Mouse (Mus musculus) spleen, adult 2 months (tissue): ENCODE data around the gene Tspan32. TPM values are rescaled to one million over a fixed set of nuclear protein-coding genes. Genes with fewer than 3 reads are reported as not detected.
A peak's percentile ranks its signal among the peaks of the same experiment; 100 is the strongest.

ENCODE experiments used
- DNase-seq, 2 experiments: peaks; one replicate each; pipeline versions ENCODE4 v3.0.0 to v3.0.0-alpha.2; 2012 to 2021; ENCODE audit warnings: low spot score in 2 of 2, low read depth in 1 of 2
- H3K27ac ChIP-seq: fragments of 200-500 bp; 2 replicates; pipeline ENCODE4 v1.5.1; 2012; ENCODE audit warnings: low read length, inconsistent platforms; ENCODE audit not compliant: insufficient read depth
- H3K27me3 ChIP-seq: fragments of 200-500 bp; 2 replicates; pipeline ENCODE4 v1.6.1; 2012; ENCODE audit warnings: mild to moderate bottlenecking, moderate library complexity, low read length, inconsistent platforms; ENCODE audit not compliant: control insufficient read depth, insufficient read depth
- H3K36me3 ChIP-seq: fragments of 200-500 bp; 2 replicates; pipeline ENCODE4 v1.6.1; 2012; ENCODE audit warnings: mild to moderate bottlenecking, low read length, inconsistent platforms; ENCODE audit not compliant: control insufficient read depth, insufficient read depth
- H3K4me1 ChIP-seq: fragments of 200-500 bp; 2 replicates; pipeline ENCODE4 v1.6.1; 2011; ENCODE audit warnings: inconsistent platforms; ENCODE audit not compliant: control insufficient read depth, insufficient read depth, insufficient read length
- H3K4me3 ChIP-seq: fragments of 200-500 bp; 2 replicates; pipeline ENCODE4 v1.5.1; 2011; ENCODE audit warnings: mild to moderate bottlenecking, inconsistent platforms; ENCODE audit not compliant: insufficient read depth, insufficient read length; ENCODE audit errors: extremely low read depth
- CTCF ChIP-seq: fragments of 200-500 bp; IDR thresholded peaks from 2 replicates; pipeline ENCODE4 v1.5.1; 2011; ENCODE audit warnings: mild to moderate bottlenecking, inconsistent platforms; ENCODE audit not compliant: insufficient read depth, insufficient read length, insufficient replicate concordance; ENCODE audit errors: extremely low read depth
- POLR2A ChIP-seq: fragments of 200-500 bp; IDR thresholded peaks from 2 replicates; pipeline ENCODE4 v1.6.1; 2011; ENCODE audit warnings: low read depth, low read length, inconsistent platforms
- WGBS: fragments of 180-500 bp; shearing (Covaris S2); methylation state at CpG from one replicate; pipeline ENCODE4 v1.1.7; 2018; 5-methylcytosine and 5-hydroxymethylcytosine counted together
- polyA plus RNA-seq: library from polyadenylated mRNA; depleted of rRNA; stranded (reverse); fragments of >200 nt; gene quantifications from 2 replicates; pipeline ENCODE4 v1.2.3, GENCODE M21; 2012

Tspan32 gene
- polyA plus RNA-seq, 1 experiment, result 89.4 TPM

DNA sequence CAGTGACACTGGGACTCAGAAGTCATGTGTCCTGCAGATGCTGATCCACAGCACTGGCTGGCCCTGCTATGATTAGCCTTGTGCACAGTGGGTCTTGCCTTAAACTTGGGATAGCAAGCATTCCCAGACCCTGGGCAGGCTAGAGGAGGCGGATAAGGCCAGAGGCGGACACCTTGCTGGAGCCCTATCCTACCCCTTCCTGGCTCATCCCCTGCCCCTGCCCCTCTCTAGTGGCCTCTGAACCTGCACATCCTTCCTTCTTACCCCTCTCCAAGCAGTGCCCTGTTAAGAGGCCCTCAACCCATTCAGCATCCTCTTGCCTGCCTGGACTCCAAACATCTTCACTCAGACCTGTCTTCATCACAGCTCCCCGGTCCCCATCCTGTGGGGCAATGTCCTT, 35.7 kb downstream of the Tspan32 start:
- Histone ChIP-seq H3K27ac (no peak overlapping the region), H3K4me1 (peaks cover 35% of the 10 kb centered on the region; the same call in 1 of the 2 replicates), H3K4me3 (no peak overlapping the region), H3K36me3 (no peaks in the 10 kb centered on the region), H3K27me3 (no peaks in the 10 kb centered on the region)
- 94% methylated on average over 3 of the region's 3 CpGs for WGBS
- TF ChIP-seq CTCF (no peak), POLR2A (no peak)
- DNase-seq, result no peak

DNA sequence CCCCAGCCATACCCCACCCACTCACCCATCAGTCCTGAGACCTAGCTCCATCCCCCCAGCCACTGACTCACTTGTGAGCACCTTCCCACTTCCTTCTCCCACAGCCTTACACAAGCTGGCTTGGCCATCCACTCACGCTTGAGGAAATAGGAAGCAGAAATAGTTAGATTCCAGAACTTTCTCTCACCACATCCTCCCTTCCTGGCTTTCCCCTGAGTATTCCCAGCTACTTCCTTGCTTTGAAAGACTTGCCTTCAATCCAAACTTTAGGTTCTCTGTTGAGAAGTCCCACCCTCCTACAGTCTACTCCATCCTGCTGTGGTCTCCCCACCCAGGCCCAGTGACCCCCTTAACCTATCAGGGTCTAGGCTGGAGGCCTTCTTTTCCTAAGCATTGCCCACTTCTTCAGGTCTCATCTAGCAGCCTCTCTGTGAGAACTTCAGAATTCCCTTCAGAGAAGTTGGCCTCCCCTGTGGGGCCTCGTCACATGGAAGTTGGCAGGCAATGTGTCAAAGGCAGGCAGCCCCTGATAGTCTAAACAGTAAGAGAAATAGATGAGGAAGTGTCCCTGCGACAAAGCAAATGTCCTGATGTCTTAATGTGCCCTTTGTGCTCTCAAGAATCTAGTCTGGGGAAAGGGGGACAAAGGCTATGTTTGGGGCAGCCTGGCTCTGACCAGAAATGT, 36.4 kb downstream of the Tspan32 start:
- Histone ChIP-seq H3K27me3 (no peaks in the 10 kb centered on the region), H3K36me3 (no peaks in the 10 kb centered on the region), H3K27ac (no peak overlapping the region), H3K4me1 (peaks cover 38% of the 10 kb centered on the region; the same call in 1 of the 2 replicates), H3K4me3 (no peak overlapping the region)
- DNase-seq, result no peak
- no peak for TF ChIP-seq POLR2A
- no peak for TF ChIP-seq CTCF
- 71% methylated on average over 3 of the region's 3 CpGs for WGBS

DNA sequence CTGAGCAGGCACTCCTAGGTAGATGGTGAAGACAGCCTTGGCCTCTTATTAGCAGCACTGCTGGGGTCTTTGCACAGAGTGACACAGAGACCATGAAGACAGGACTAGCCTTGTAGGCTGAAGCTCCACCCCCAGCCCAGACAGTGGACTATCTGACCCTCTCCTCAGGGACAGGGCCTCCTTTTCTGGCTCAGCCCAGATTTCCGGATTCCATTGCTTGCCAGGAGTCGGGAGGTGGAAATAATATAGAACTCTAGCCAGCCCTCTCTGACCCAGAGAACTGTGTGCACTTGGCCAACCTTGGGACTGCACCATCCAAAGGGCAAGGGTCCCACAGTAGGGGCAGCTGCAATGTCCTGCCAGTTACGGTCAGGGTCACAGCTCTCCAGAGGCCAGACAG, 37.2 kb downstream of the Tspan32 start:
- no peak for DNase-seq
- no peak for TF ChIP-seq POLR2A
- no peak for TF ChIP-seq CTCF
- Histone ChIP-seq H3K27ac (0 out of 2 replicates have a peak overlapping the region, but pooled peaks have one; percentile 30), H3K36me3 (no peaks in the 10 kb centered on the region), H3K27me3 (no peaks in the 10 kb centered on the region), H3K4me3 (no peak overlapping the region), H3K4me1 (peaks cover 37% of the 10 kb centered on the region; the same call in 1 of the 2 replicates)
- 84% methylated on average over 3 of the region's 3 CpGs for WGBS

DNA sequence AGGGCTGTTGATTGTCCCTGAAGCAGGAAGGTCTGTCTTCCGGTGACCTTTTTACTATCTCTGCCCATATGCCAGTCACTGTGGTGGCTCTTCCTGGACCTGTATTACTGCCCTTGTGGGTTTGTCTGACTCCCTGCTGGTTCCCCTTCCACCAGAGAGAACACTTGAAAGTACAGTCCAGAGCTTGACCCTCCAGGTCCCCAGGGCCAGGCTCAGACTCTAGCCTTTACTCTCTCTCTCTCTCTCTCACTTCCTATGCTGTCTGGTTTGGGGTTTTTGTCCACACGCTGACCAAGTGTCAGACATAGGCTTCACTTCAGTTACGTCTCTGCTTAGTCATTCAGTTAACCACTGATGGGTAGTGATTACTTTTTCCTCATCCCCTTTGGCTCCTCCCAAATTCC, 38.1 kb downstream of the Tspan32 start:
- H3K4me3 ChIP-seq, result no peak overlapping the region
- 33% methylated on average over 3 of the region's 3 CpGs for WGBS
- H3K36me3 ChIP-seq, result no peaks in the 10 kb centered on the region
- TF ChIP-seq POLR2A (no peak), CTCF (no peak)
- H3K4me1 ChIP-seq, result peaks cover 31% of the 10 kb centered on the region; the same call in 1 of the 2 replicates
- no peak for DNase-seq
- H3K27me3 ChIP-seq, result no peaks in the 10 kb centered on the region
- peak overlapping the region; percentile 30; the same call in 1 of the 2 replicates for H3K27ac ChIP-seq

DNA sequence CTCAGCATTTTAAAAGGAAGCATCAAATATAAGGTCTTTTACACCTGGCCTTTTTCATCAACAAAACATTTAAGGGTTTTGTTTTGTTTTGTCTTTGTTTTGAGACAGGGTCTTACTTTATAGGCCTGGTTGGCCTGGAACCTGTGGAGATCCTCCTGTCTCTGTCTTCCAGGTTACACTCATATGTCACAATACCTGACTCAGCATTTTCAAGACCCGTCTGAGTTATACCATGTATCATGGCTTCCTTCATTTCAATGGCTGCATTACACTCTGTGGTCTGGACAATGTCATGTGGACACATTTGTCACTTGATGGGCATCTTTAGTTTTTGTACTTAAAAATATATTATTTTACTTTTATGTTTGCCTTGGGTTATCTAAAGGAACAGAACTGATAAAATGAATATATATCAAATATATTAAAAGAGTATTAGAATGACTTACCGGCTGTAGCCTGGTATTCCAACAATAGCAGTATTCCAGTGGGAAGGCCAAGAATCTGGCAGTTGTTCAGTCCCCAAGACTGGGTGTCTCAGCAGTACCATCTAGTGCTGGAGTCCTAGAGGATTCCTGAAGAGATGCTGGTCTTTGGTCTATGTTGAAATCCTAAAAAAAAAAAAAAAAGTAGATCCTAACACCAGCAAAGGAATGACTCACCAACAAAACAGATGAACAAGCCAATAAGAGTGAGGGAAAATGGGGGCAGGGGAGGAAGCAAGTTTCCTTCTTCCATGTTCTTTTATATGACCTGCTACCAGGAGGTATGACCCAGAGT, 39.4 kb downstream of the Tspan32 start:
- Histone ChIP-seq H3K36me3 (no peaks in the 10 kb centered on the region), H3K27ac (no peak overlapping the region), H3K27me3 (no peaks in the 10 kb centered on the region), H3K4me3 (no peak overlapping the region), H3K4me1 (peaks cover 24% of the 10 kb centered on the region; the same call in 1 of the 2 replicates)
- no peak for DNase-seq
- TF ChIP-seq CTCF (no peak), POLR2A (no peak)
- 82% methylated on average over 2 of the region's 2 CpGs for WGBS

DNA sequence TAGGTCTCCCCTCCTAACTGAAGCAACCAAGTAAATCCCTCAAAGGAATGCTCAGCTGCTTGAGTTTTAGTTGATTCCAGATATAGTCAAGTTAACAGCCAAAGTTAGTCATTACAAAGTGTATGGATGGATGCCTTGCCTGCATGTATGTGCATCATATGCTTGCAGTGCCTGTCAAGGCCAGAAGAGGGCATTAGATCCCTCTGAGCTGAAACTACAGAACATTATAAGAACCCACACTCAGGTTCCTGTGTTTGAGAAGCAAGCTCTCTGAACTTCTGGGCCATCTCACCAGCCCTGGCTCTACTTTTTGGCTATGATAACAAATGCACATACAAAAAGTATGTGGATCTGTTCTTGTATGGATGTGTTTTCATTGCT, 40.0 kb downstream of the Tspan32 start:
- Histone ChIP-seq H3K4me3 (no peak overlapping the region), H3K36me3 (no peaks in the 10 kb centered on the region), H3K4me1 (peaks cover 24% of the 10 kb centered on the region; the same call in 1 of the 2 replicates), H3K27me3 (no peaks in the 10 kb centered on the region), H3K27ac (no peak overlapping the region)
- TF ChIP-seq CTCF (no peak), POLR2A (no peak)
- DNase-seq, result no peak

DNA sequence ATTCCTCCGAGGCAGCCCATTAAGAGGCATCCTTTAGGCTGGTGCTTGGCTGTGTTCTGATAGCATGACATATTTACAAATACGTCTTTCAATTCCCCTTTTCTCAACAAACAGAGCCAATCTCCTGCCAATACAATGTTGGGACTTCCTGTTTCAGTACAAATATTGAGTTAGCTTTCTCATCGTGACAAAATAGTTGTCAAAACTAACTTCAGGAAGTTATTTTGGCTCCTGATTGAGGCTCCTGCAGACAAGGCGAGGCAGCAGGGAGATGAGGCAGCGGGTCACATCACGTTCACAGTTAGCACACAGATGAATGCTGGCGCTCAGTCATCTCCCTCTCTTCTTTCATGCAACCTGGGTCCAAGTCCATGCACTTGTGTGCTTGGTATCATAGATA, 41.5 kb downstream of the Tspan32 start:
- no peak for TF ChIP-seq CTCF

More for the DNA sequence above, 41.5 kb downstream of the Tspan32 start:
- Histone ChIP-seq H3K4me1 (peaks cover 26% of the 10 kb centered on the region; the same call in 1 of the 2 replicates), H3K4me3 (no peak overlapping the region), H3K36me3 (no peaks in the 10 kb centered on the region), H3K27ac (peak overlapping the region; percentile 31), H3K27me3 (no peaks in the 10 kb centered on the region)
- WGBS, result 38% methylated on average over 7 of the region's 7 CpGs
- no peak for DNase-seq
